Mouse (Mus musculus) neutrophil, adult 59 days (primary cell): ENCODE results near the gene Dync2li1. TPM values are rescaled to one million over a fixed set of nuclear protein-coding genes. Genes with fewer than 3 reads are reported as not detected.

Experiments
- total RNA-seq, 2 experiments: library from RNA; stranded (reverse); gene quantifications; 1 replicate in 1 of 2; 2 replicates in 1 of 2; pipeline ENCODE4 v1.2.4; 2023

The Dync2li1 gene
- total RNA-seq, result 1 to 10 TPM in 1 of 2 experiments, under 1 TPM in 1; 0.64 to 1.4 TPM

GRCm38 (mm10) chr17:84626276-84626856 is at the start of gene Dync2li1:
Gene Dync2li1 (plus strand): TSS chr17:84626496.

DNA sequence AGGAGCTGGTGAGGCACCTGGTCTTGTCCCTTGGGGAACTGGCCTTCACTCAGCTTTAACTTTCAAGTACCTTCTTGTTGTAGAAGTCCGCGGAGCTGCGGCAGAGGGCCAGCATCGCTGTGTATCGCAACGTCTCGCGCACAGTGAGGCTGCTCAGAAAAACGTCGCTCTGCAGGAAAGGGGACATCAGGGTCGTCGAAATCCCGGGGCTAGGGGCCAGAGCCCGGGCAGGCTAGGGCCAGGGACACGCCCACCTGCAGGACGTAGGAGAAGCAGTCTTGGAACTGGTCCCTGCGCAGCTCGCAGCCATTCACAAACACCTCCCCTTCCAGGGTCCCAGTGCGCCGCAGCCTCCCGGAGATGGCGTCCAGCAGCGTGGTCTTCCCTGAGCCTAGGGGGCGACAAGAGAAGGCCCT is 49.7 kb downstream of the Dync2li1 start, which contains the start of gene Abcg8:
Abcg8 (plus strand) TSS at position 352 of the 416 bp plus-strand sequence.

DNA sequence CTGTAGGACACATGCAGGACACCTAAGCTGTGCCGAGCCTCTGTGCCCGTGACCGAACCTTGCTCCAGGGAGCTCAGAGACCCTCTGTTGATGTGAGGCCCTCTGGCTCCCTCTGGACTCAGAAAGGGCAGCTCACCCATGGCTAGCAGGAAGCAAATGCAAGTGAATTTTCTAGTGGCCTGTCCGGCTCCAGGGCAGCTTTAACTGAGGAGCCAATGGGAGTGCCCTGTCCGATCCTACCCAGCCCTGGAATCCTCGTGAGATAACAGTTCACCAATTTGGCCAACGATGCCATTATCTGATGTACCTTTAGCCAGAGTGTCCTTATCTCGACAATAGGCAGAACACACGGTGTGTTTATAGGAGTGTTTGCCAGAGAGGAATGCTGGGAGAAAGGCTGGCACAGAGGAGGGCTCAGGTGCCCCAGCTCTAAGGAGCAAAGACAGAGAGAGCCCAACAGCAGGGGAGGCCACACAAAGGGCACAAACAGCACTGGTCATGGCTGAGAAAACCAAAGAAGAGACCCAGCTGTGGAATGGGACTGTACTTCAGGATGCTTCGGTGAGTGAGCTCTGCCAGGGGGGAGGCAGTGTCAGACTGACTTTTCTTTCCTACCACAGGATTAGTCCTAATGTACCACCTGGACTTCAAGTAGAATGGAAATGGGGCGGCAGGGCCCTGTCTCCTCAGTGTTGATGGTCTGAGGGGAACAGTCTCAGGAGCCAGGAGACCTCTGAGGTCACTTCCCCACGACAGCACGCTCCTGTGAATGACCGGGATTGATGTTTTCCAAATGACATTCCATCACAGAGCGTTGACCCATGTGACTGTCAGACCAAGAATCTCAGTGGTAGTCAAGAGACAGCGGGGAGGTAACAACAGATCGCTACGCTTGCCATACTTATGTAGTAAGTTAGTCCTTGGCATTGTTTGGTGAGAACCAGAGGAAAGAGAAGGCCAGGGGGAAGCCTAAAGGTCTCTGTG is 56.7 kb downstream of the Dync2li1 start, which contains the start of gene Abcg5:
Abcg5 (minus strand) TSS at position 278 of the 984 bp plus-strand sequence.

Other genes with a start within 250 kb of the Dync2li1 start
- 10 to 100 TPM; 13.4 to 15.1 TPM for gene Thada, start 160.3 kb upstream of the Dync2li1 start, total RNA-seq
- gene Plekhh2, start 114.6 kb upstream of the Dync2li1 start, total RNA-seq, result under 1 TPM in 1 of 2 experiments, not detected in 1; 0.15 TPM
- gene Abcg8, start 49.8 kb downstream of the Dync2li1 start, total RNA-seq, result not detected
- not detected for gene Abcg5, start 56.5 kb downstream of the Dync2li1 start, total RNA-seq
- gene Lrpprc, start 164.3 kb downstream of the Dync2li1 start, total RNA-seq, result 10 to 100 TPM; 14.1 to 17.0 TPM